Mouse (Mus musculus) CH12.LX (cell line): ENCODE data around the gene Dppa3.

Source experiments
- CTCF ChIP-seq, 2 experiments: IDR thresholded peaks in 1 of 2; conservative IDR thresholded peaks in 1 of 2; 2 replicates each; pipeline ENCODE4 v1.5.1; 2011 to 2012; ENCODE audit warnings: low read depth in 2 of 2, low read length in 2 of 2, improper control_type of control experiment in 1 of 2, inconsistent platforms in 1 of 2, mild to moderate bottlenecking in 1 of 2, moderate library complexity in 1 of 2
- ELF1 ChIP-seq: IDR thresholded peaks from 2 replicates; pipeline ENCODE4 v1.6.1; 2014; ENCODE audit warnings: low read depth, mild to moderate bottlenecking, inconsistent platforms, low read length, improper control_type of control experiment
- EP300 ChIP-seq: IDR thresholded peaks from 2 replicates; pipeline ENCODE4 v1.6.1; 2011; ENCODE audit warnings: low read length, improper control_type of control experiment
- HCFC1 ChIP-seq: IDR thresholded peaks from 2 replicates; pipeline ENCODE4 v1.6.1; 2012; ENCODE audit warnings: low read depth, mild to moderate bottlenecking, inconsistent platforms, low read length, improper control_type of control experiment
- MEF2A ChIP-seq: IDR thresholded peaks from 2 replicates; pipeline ENCODE4 v1.6.1; 2014; ENCODE audit warnings: low read depth, mild to moderate bottlenecking, inconsistent platforms, low read length, improper control_type of control experiment, borderline replicate concordance
- MYC ChIP-seq: IDR thresholded peaks from 2 replicates; pipeline ENCODE4 v1.6.1; 2011; ENCODE audit warnings: low read depth, mild to moderate bottlenecking, improper control_type of control experiment, low read length
- POLR2A ChIP-seq: IDR thresholded peaks from 2 replicates; pipeline ENCODE4 v1.6.1; 2011; ENCODE audit warnings: low read depth, mild to moderate bottlenecking, improper control_type of control experiment, low read length
- POLR2AphosphoS2 ChIP-seq: IDR thresholded peaks from 2 replicates; pipeline ENCODE4 v1.6.1; 2011; ENCODE audit warnings: low read depth, low read length, improper control_type of control experiment
- TBP ChIP-seq: conservative IDR thresholded peaks from 2 replicates; pipeline ENCODE4 v1.6.1; 2011; ENCODE audit warnings: low read depth, low read length, improper control_type of control experiment
- TCF12 ChIP-seq: IDR thresholded peaks from 2 replicates; pipeline ENCODE4 v1.6.1; 2014; ENCODE audit warnings: low read depth, mild to moderate bottlenecking, inconsistent platforms, low read length, improper control_type of control experiment
- UBTF ChIP-seq: IDR thresholded peaks from 2 replicates; pipeline ENCODE4 v1.6.1; 2012; ENCODE audit warnings: low read depth, mild to moderate bottlenecking, inconsistent platforms, low read length, improper control_type of control experiment, moderate library complexity

- TF ChIP-seq CTCF (conservative IDR thresholded peaks at IDR 0.05 in 1 of 2, IDR thresholded peaks at IDR 0.05 in 1 of 2; ENCODE audit: low read depth in 2 of 2, low read length in 2 of 2), result no peak
- TF ChIP-seq HCFC1, result peak; percentile 40; the same call in 1 of the 2 replicates
- peak; percentile 76 for TF ChIP-seq POLR2A
- TF ChIP-seq EP300, result no peak
- peak; percentile 85 for TF ChIP-seq TBP
- peak; percentile 60; the same call in 1 of the 2 replicates for TF ChIP-seq POLR2AphosphoS2
- TF ChIP-seq UBTF, result peak; percentile 48; the same call in 1 of the 2 replicates
- no peak for TF ChIP-seq MYC
- peak; percentile 64 for TF ChIP-seq TCF12
- TF ChIP-seq ELF1, result peak; percentile 42; the same call in 1 of the 2 replicates
- peak; percentile 76; the same call in 1 of the 2 replicates for TF ChIP-seq MEF2A
These were observed 23.8 kb upstream of the Dppa3 start, which contains the start of gene Apobec1 for GRCm38 (mm10) chr6:122602242-122602991.
